Mouse (Mus musculus) effector memory CD4-positive, alpha-beta T cell, adult 5 months (primary cell): Measurements from ENCODE around the gene Gm21904. TPM values are rescaled to one million over a fixed set of nuclear protein-coding genes. Genes with fewer than 3 reads are reported as not detected.

ENCODE experiments used
- polyA plus RNA-seq: library from polyadenylated mRNA; unstranded; fragments of 100-300 nt; shearing (Covaris generic); gene quantifications from one replicate; pipeline ENCODE4 v1.2.1, GENCODE M21; 2017

Gene Gm21904
- polyA plus RNA-seq, result not detected

DNA sequence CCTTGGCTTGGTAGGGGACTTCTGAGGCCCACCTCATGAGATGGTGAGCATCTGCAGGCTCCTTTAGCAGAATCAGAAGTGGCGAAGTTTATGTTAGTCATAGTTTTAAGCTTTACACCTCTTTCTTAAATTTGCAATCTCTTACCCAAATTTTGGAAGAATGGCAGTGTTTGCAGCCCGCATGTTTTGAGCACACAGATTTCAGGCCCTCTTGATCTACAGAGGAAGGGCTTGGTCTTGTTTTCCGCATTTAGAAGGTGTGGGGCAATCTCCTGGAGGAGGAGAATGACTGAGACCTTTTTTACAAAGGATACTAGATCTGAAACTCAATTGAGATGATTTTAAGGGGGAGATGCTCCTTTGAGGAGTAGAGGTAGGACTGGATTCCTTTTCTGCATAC is at the start of gene Gm21904:
Gene Gm21904 (minus strand): TSS at position 101 of the 400 bp plus-strand sequence.

GRCm38 (mm10) chrY:17874441-17874840 is 28.4 kb upstream of the Gm21904 start, which contains the start of the genes Gm20772 and Gm20831:
Gm20772 (plus strand) TSS chrY:17874741.
Gm20831 (plus strand) TSS chrY:17874741.

Other genes with a start within 250 kb of the Gm21904 start
- gene Gm20772, start 28.5 kb upstream of the Gm21904 start, polyA plus RNA-seq, result not detected
- gene Gm20831, start 28.5 kb upstream of the Gm21904 start, polyA plus RNA-seq, result not detected
- gene Srsy, start 91.1 kb upstream of the Gm21904 start, polyA plus RNA-seq, result not detected
- gene Gm21764, start 215.5 kb upstream of the Gm21904 start, polyA plus RNA-seq, result not detected
- not detected for gene Ssty1, start 242.8 kb upstream of the Gm21904 start, polyA plus RNA-seq